Mouse (Mus musculus) retina, postnatal 1 day (tissue): ENCODE measurements around the gene Ppp1r9b.
A peak's percentile ranks its signal among the peaks of the same experiment; 100 is the strongest.

Experiments used
- DNase-seq: peaks from one replicate; pipeline ENCODE4 v3.0.0-alpha.2; 2012

Gene Ppp1r9b

GRCm38 (mm10) chr11:95000128-95000527, 9.3 kb downstream of the Ppp1r9b start:
- DNase-seq: no peak

- no peak for DNase-seq
These were observed 9.7 kb downstream of the Ppp1r9b start for GRCm38 (mm10) chr11:95000548-95000947.

DNA sequence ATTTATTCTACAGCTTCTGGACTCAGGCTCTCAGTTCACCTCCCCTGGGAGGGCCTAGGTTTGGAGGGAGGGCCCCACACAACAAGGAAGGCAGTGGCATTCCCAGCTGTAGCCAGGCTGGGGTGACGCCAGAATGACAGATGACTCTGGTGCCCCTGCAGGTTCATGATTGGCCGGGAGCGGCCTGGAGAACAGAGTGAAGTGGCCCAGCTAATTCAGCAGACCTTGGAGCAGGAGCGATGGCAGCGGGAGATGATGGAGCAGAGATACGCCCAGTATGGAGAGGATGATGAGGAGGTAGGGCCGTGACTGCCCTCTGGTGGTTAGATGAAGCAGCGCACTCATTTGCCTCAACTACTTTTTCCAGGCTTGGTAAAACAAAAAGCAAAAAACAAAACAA, 10.2 kb downstream of the Ppp1r9b start:
- DNase-seq: peak; percentile 89

DNA sequence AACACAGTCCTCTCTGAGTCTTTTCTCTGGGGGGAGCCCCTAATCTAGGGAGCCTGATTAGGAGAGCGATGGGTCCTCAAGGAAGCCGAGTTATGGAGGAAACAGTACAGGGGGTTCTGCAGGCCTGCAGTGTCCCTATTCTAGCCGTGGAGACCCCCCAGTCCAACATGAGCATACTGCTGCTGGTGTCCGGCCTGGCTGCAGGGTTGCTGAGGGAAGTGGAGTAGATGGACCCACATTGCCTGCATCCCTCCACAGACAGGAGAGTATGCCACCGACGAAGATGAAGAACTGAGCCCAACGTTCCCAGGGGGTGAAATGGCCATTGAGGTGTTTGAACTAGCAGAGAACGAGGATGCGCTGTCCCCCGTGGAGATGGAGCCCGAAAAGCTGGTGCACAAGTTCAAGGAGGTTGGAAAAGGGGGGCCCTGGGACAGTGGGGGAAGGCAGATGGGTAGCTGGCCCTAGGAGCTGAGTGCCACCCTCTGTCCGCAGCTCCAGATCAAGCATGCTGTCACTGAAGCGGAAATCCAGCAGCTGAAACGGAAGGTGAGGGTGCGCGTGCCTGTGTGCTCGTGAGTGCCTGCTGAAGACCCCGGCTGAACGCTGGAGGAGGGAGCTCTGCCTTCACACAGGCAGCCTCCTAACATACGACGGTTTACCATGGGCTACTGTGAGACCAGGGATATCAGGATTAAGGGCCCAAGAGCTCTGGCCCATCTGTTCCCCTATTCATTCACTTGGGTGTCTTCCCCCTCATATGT, 10.9 kb downstream of the Ppp1r9b start:
- peak; percentile 49 for DNase-seq

GRCm38 (mm10) chr11:95002705-95003104, 11.9 kb downstream of the Ppp1r9b start:
- no peak for DNase-seq

- peak; percentile 40 for DNase-seq
These were observed 13.5 kb downstream of the Ppp1r9b start for GRCm38 (mm10) chr11:95004136-95004936.

DNA sequence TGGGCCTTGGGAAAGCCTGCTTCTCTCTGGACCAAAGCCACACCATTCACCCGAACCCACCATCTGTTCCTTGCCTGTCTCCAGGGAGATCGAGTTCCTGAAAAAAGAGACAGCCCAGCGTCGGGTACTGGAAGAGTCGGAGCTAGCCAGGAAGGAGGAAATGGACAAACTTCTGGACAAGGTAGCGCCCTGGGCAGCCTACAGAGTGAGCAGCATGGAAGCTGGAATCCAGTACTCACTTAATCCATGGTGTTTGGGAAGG, 14.0 kb downstream of the Ppp1r9b start:
- no peak for DNase-seq

GRCm38 (mm10) chr11:95006038-95006437, 15.2 kb downstream of the Ppp1r9b start:
- DNase-seq: no peak

DNA sequence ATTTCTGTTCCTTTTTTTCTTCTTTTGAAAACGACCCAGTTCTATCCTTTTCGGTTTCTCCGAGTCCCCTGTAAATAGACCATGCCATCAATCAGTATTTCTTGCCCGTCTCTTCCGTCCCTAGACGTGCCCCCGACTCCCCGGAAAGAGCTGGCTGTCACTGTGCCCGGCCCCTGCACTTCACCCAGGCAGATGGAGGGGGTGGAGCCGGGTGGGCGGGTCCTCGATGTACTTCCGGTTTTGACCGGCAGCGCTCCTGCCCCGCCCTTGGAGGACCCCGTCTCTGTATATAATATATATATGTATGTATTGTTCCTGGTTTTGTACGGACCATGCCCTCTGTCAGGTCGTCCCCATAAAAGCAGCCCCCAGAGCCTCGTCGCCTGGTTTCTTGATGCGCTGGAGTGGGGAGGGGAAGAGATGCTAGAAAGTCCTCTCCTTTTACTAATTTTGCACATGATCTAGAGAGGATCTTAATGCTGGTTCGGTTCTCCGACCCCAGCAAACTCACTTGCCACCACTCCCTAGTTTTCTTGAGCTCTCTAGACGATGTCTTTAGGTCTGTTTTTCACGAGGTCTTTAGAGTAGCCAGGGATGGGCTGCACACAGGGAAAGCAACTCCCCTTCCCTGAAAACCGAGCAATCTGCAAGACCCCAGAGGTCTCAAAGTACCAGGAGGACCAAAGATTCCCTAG, 15.8 kb downstream of the Ppp1r9b start:
- DNase-seq: peak; percentile 90

DNA sequence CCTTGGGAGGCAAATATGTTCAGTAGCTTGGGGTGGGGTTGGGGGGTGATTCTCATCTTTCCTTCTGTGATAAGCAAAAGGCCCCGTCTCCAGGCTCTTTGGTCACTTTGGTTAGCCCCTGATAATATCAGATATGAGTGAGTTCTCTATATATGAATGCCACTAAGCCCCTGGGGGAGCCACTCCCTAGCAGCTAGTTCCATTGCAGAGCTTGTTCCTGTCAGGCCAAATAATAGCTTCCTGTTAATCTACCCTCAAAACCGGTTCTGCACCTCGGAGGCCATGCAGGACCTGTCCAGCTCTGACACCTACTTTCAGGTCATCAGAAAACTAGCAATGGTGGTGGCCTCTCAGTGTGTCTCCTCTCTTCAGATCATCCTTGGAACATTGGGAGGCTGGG, 16.6 kb downstream of the Ppp1r9b start:
- no peak for DNase-seq

GRCm38 (mm10) chr11:95008661-95009628, 18.1 kb downstream of the Ppp1r9b start:
- DNase-seq: peak; percentile 61

GRCm38 (mm10) chr11:95009629-95010014, 18.8 kb downstream of the Ppp1r9b start, which contains the start of gene Samd14:
Gene Samd14, plus strand, starts transcription at chr11:95009879.
- peak; percentile 92 for DNase-seq

DNA sequence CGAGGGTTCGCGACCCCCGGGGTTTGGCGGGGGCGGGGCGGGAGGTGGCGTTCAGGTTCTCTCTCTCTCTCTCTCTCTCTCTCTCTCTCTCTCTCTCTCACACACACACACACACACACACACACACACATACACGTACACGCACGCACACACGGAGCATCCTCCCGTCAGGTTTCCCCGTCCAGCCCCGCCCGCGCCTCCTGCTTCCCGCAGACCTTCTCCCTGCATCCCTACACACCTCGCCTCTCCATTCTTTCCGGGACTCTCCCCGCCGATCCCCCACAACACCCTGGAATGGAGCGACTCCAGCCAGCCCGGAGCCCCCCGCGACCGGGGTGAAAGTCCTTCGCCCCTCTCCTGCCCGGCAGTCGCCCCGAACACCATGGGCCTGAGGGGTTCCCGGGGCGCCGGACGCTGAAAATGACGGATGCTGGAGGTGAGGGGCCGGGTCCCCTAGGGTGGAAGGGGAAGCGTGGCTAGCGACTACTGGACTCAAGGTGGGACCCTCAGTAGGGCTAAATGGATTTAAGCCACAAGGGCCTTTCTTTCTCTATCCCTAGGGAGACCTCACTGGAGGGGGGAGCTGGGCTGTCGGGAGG, 19.4 kb downstream of the Ppp1r9b start:
- peak; percentile 65 for DNase-seq

DNA sequence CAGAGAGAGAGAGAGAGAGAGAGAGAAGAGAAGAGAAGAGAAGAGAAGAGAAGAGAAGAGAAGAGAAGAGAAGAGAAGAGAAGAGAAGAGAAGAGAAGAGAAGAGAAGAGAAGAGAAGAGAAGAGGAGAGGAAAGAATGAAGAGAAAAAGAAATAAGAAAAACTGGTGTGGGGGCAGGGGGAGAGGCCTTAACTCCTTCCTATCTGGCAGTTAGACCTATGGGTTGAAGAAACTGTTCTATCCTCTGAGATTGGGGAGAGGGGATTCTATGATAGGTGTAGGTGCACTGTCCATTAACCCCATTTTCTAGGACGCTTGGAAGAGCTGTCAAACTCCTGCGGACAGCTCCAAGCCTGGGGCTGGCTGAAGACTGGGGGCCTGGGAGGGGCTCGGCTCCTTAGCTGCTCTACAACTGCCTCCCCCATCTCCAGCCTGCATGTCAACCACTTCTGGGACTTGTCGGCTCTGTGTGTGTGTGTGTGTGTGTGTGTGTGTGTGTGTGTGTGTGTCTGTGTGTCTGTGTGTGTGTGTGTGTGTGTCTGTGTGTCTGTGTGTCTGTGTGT, 20.1 kb downstream of the Ppp1r9b start:
- DNase-seq: peak; percentile 47

- DNase-seq: no peak
These were observed 20.6 kb downstream of the Ppp1r9b start for GRCm38 (mm10) chr11:95011416-95011815.

DNA sequence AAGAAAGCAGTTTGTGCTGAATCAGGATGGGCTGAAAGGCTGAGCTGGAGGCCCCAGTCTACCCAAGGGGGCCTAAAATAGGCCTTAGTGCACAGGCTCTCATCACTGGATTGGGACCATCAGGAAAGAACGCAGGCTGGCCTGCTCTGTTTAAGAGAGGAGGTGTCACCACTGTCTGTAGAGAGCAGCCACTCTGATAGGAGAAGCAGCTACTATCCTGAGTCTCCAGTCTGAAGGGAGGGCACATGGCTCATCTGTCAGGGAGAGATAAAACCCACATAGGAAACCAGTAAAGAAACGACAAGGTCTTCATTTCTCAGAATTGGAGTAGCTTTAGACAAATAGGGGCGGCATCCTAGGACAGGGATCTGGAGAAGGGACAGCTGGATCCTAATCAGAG, 21.2 kb downstream of the Ppp1r9b start:
- DNase-seq: no peak

- DNase-seq: no peak
These were observed 21.7 kb downstream of the Ppp1r9b start for GRCm38 (mm10) chr11:95012487-95012886.

GRCm38 (mm10) chr11:95015484-95015883, 24.6 kb downstream of the Ppp1r9b start:
- no peak for DNase-seq

DNA sequence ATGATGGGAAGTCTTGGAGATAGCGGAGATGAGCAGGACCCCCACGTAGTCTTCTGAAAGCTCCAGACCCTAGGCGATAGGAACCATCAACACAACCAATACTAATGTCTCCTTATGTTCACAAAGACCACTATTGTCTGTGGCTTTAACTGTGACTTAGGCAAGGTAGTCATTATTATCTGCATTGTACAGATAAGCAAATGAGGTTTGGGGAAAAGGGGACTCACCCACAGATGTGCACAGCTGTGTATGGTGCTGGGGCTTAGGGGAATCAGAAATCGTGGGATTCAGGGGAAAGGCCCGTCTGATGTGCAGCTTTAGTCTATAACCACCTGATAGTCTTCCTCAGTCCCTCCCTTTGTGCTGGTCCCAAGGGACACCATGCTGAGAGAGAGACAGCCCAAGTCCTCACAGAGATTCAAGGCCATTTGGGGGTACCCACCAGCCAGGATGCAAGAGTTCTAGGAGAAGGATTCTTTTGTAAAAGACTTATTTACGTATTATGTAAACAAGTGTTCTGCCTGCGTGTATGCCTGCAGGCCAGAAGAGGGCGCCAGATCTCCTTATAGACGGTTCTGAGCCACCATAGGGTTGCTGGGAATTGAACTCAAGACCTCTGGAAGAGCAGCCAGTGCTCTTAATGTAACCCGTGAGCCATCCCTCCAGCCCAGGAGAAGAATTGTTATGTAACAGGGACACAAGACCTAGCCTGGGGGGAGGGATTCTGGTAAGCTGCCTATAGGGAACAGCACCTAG, 31.6 kb downstream of the Ppp1r9b start:
- no peak for DNase-seq

DNA sequence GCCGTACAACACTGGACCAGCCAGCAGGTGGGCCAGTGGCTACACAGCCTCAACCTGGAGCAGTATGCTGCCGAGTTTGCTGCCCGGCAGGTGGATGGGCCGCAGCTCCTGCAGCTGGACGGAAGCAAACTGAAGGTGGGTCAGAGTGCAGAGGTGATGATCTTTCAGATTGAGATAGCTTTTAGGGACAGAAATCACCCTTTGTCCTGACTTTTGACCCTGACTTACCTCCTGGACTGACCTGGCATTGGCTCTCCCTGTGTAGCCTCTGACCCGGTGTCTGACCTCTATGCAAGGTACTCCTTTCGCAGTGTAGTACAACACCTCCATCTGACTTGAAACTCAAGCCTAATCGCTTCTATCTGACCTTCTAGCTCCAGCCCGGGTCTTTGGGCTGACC, 32.6 kb downstream of the Ppp1r9b start:
- DNase-seq: no peak
